Comparison of ENCODE assay signal across 34 mouse cellular contexts in the genomic region with DNA sequence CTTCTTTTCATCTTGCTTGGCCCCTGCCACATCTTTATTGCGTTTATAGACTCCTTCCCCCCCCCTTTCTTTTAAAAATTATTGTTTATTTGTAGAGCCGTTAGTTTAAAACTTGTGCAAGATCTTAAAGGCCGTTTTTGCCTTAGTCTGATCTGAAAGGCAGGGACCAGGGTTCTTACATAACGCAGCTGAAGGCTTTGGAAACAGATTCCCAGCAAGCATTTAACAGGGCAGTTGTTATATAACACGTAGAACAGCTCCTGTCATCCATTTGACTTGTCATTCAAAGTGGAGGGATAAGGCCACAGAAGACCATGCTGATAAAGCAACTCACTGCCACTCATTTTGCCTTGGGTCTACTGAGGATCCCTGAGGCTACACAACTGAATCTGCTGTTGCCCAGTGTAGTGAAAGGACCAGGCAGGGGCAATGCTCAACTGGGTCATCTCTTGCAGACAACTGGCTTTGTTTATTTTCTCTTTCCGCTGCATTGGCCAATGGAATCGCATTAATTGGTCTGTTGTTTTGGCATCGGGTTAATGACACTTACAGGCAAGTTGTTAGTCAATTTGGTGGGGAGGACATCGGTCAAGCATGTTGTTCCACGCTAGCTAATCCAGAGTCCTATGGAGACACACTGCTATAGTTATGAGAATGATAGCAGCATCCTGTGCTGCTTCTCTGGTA. TPM values are rescaled to one million over a fixed set of nuclear protein-coding genes. Genes with fewer than 3 reads are reported as not detected.
DNase-seq lines count a peak whose midpoint lies in the region; ATAC-seq and TF ChIP-seq lines count a peak whose summit lies in the region.
"Had no signal": no experiment of that assay in that cellular context is flagged by ENCODE, and none has a peak within 500 bp of the region (broad histone marks: within the 10 kb centered on the region; RNA-seq: fewer than 3 reads in every experiment).

No protein-coding gene starts in this region.

- H3K36me3 ChIP-seq in midbrain, embryonic 11.5 days (ENCODE audit: control insufficient read depth, insufficient read depth, low read length), result no peaks in the 10 kb centered on the region
- no peaks in the 10 kb centered on the region for H3K36me3 ChIP-seq in midbrain, postnatal 0 days (ENCODE audit: insufficient read depth, low read length)
- no peaks in the 10 kb centered on the region for H3K36me3 ChIP-seq in heart, embryonic 11.5 days (ENCODE audit: control insufficient read depth, insufficient read depth, low read length)
- H3K36me3 ChIP-seq: embryonic facial prominence, embryonic 13.5 days; forebrain, embryonic 12.5 days; intestine, embryonic 15.5 days; kidney, embryonic 15.5 days; limb, embryonic 10.5 days; midbrain, embryonic 12.5 days had no signal

- peak overlapping the region; percentile 62; the same call in 1 of the 2 replicates for H3K27ac ChIP-seq in layer of hippocampus, adult 2 months
- H3K27ac ChIP-seq in midbrain, embryonic 11.5 days (ENCODE audit: low read depth, low read length), result no peak overlapping the region
- no peak overlapping the region for H3K27ac ChIP-seq in midbrain, postnatal 0 days (ENCODE audit: low read depth, low read length)
- H3K27ac ChIP-seq in heart, embryonic 11.5 days (ENCODE audit: low read depth, low read length), result no peak overlapping the region
- H3K27ac ChIP-seq: embryonic facial prominence, embryonic 13.5 days; forebrain, embryonic 12.5 days; intestine, embryonic 15.5 days; kidney, embryonic 15.5 days; limb, embryonic 10.5 days; midbrain, embryonic 12.5 days had no signal

- no peaks in the 10 kb centered on the region for H3K4me1 ChIP-seq in midbrain, embryonic 11.5 days (ENCODE audit: control insufficient read depth, insufficient read depth, low read length)
- no peaks in the 10 kb centered on the region for H3K4me1 ChIP-seq in midbrain, postnatal 0 days (ENCODE audit: insufficient read depth, low read length)
- H3K4me1 ChIP-seq in heart, embryonic 11.5 days (ENCODE audit: control insufficient read depth, insufficient read depth, low read length), result peaks cover 6% of the 10 kb centered on the region; the same call in 1 of the 2 replicates
- H3K4me1 ChIP-seq: forebrain, embryonic 12.5 days; midbrain, embryonic 12.5 days had no signal

- no peak overlapping the region for H3K9ac ChIP-seq in midbrain, embryonic 11.5 days (ENCODE audit: low read length)
- no peak overlapping the region for H3K9ac ChIP-seq in midbrain, postnatal 0 days (replicated peaks; ENCODE audit: low read length, poor library complexity, severe bottlenecking)
- H3K9ac ChIP-seq in heart, embryonic 11.5 days (ENCODE audit: low read depth, low read length), result no peak overlapping the region
- H3K9ac ChIP-seq: embryonic facial prominence, embryonic 13.5 days; forebrain, embryonic 12.5 days; intestine, embryonic 15.5 days; kidney, embryonic 15.5 days; liver, postnatal 0 days; midbrain, embryonic 12.5 days had no signal

- H3K4me2 ChIP-seq in midbrain, embryonic 11.5 days, result no peak overlapping the region
- H3K4me2 ChIP-seq in midbrain, postnatal 0 days (ENCODE audit: low read depth, low read length, poor library complexity, severe bottlenecking), result no peak overlapping the region
- no peak overlapping the region for H3K4me2 ChIP-seq in heart, embryonic 11.5 days
- H3K4me2 ChIP-seq: embryonic facial prominence, embryonic 13.5 days; forebrain, embryonic 12.5 days; intestine, embryonic 15.5 days; kidney, embryonic 15.5 days; liver, embryonic 11.5 days; midbrain, embryonic 12.5 days had no signal

- peak in 1 of 2 experiments; percentile 13 for DNase-seq in layer of hippocampus, adult 2 months (ENCODE audit: low spot score in 2 of 2)
- no peak for DNase-seq in layer of hippocampus, postnatal 25 days (ENCODE audit: extremely low spot score in 1 of 2, low spot score in 1 of 2)
- DNase-seq in midbrain, embryonic 11.5 days (ENCODE audit: low spot score, missing footprints), result peak; percentile 45
- DNase-seq in midbrain, postnatal 0 days (ENCODE audit: low spot score), result no peak
- peak; percentile 23 for DNase-seq in retina, adult 2 months (ENCODE audit: low read depth, low spot score)
- no peak for DNase-seq in adrenal gland, postnatal 36 days
- DNase-seq: adrenal gland, postnatal 14 days; cerebellum, adult 11 months; cerebellum, postnatal 25 days; embryo, embryonic 11 days; heart, postnatal 4 days; kidney, postnatal 4 days; layer of hippocampus, adult 9-11 months; liver, postnatal 0 days; thymus, postnatal 25 days had no signal

- ATAC-seq in midbrain, embryonic 11.5 days (ENCODE audit: low FRiP score), result no peak
- no peak for ATAC-seq in midbrain, postnatal 0 days (ENCODE audit: low FRiP score)
- no peak for ATAC-seq in heart, embryonic 11.5 days (replicated peaks; ENCODE audit: insufficient number of reproducible peaks, low FRiP score, low TSS enrichment)
- ATAC-seq: activated CD4-positive, CD25-positive, alpha-beta regulatory T cell, adult 4 months; hindbrain, embryonic 16.5 days; intestine, embryonic 15.5 days; liver, postnatal 0 days had no signal

- WGBS in midbrain, embryonic 11.5 days, result 81% methylated on average over 10 of the region's 10 CpGs
- 78% methylated on average over 10 of the region's 10 CpGs for WGBS in midbrain, postnatal 0 days
- WGBS in heart, embryonic 11.5 days (ENCODE audit: insufficient replicate concordance), result 69% methylated on average over 10 of the region's 10 CpGs

- H3K27me3 ChIP-seq in midbrain, embryonic 11.5 days (ENCODE audit: control insufficient read depth, insufficient read depth, low read length), result no peaks in the 10 kb centered on the region
- H3K27me3 ChIP-seq in midbrain, postnatal 0 days (ENCODE audit: insufficient read depth, low read length), result no peaks in the 10 kb centered on the region
- H3K27me3 ChIP-seq in heart, embryonic 11.5 days (ENCODE audit: control insufficient read depth, insufficient read depth, low read length), result no peaks in the 10 kb centered on the region
- H3K27me3 ChIP-seq: embryonic facial prominence, embryonic 13.5 days; forebrain, embryonic 12.5 days; intestine, embryonic 15.5 days; kidney, embryonic 15.5 days; midbrain, embryonic 12.5 days had no signal

- H3K4me3 ChIP-seq in layer of hippocampus, adult 2 months, result no peak overlapping the region
- no peak overlapping the region for H3K4me3 ChIP-seq in midbrain, embryonic 11.5 days (ENCODE audit: low read depth, low read length)
- no peak overlapping the region for H3K4me3 ChIP-seq in midbrain, postnatal 0 days (ENCODE audit: low read depth, low read length)
- no peak overlapping the region for H3K4me3 ChIP-seq in heart, embryonic 11.5 days (ENCODE audit: low read depth, low read length)
- H3K4me3 ChIP-seq: embryonic facial prominence, embryonic 13.5 days; erythroblast, embryonic 14.5 days; forebrain, embryonic 12.5 days; intestine, embryonic 15.5 days; kidney, embryonic 15.5 days; limb, embryonic 10.5 days; midbrain, embryonic 12.5 days had no signal

- H3K9me3 ChIP-seq in midbrain, embryonic 11.5 days (ENCODE audit: control insufficient read depth, low read length), result no peaks in the 10 kb centered on the region
- no peaks in the 10 kb centered on the region for H3K9me3 ChIP-seq in midbrain, postnatal 0 days (ENCODE audit: low read length)
- H3K9me3 ChIP-seq in heart, embryonic 11.5 days (replicated peaks; ENCODE audit: control insufficient read depth, low read length), result no peaks in the 10 kb centered on the region
- H3K9me3 ChIP-seq: embryonic facial prominence, embryonic 13.5 days; forebrain, embryonic 12.5 days; intestine, embryonic 15.5 days; kidney, embryonic 15.5 days; limb, embryonic 10.5 days; midbrain, embryonic 12.5 days had no signal

- no peak for TF ChIP-seq CTCF in layer of hippocampus, adult 2 months (conservative IDR thresholded peaks at IDR 0.05)
- TF ChIP-seq CTCF in midbrain, postnatal 0 days (IDR thresholded peaks at IDR 0.05), result no peak

RNA-seq across cellular contexts. Expression of gene Smim23, which starts 29.5 kb away (rescaled TPM):
- not detected for total RNA-seq in layer of hippocampus, adult 2 months (2021)
- total RNA-seq in layer of hippocampus, postnatal 25 days (2021), result not detected
- polyA plus RNA-seq in midbrain, embryonic 11.5 days (2014; fragmentation: Nextera tagmentation; extraction: Ambion mirVana), result not detected in 2 replicates
- total RNA-seq in midbrain, postnatal 0 days (2014; rRNA removed), result not detected in 2 replicates
- not detected in 2 replicates for polyA plus RNA-seq in midbrain, postnatal 0 days (2015; fragmentation: Nextera tagmentation; extraction: Ambion mirVana)
- total RNA-seq in adrenal gland, postnatal 36 days (2021), result not detected
- not detected in 2 replicates for polyA plus RNA-seq in heart, embryonic 11.5 days (2014; fragmentation: Nextera tagmentation; extraction: Ambion mirVana)
- total RNA-seq: adrenal gland, postnatal 14 days; gastrocnemius, adult 8-10 months; heart, postnatal 4 days; megakaryocyte progenitor cell, adult 5-6 weeks; MEL; monocyte, adult 5-6 weeks; neutrophil, adult 5-6 weeks had no signal
- polyA plus RNA-seq: activated CD4-positive, CD25-positive, alpha-beta regulatory T cell, adult 4 months; C2C12; embryonic facial prominence, embryonic 13.5 days; erythroblast, embryonic 14.5 days; forebrain, embryonic 12.5 days; heart, embryonic 16.5 days; hindbrain, embryonic 16.5 days; intestine, embryonic 15.5 days; kidney, embryonic 15.5 days; limb, embryonic 10.5 days; liver, embryonic 11.5 days; liver, postnatal 0 days; midbrain, embryonic 12.5 days; spleen, adult 2 months had no signal

Comparison
In these comparisons a context has a peak if more than half of its experiments do, and no peak if none do; other contexts are left out.
1. DNase-seq: peak in midbrain, embryonic 11.5 days (single experiment) and retina, adult 2 months (single experiment); none in layer of hippocampus, postnatal 25 days (0 of 2), midbrain, postnatal 0 days (single experiment) and adrenal gland, postnatal 36 days (0 of 2).